Mouse (Mus musculus): ENCODE data around the gene Unc13d. TPM values are rescaled to one million over a fixed set of nuclear protein-coding genes. Genes with fewer than 3 reads are reported as not detected.

Gene Unc13d
- polyA plus RNA-seq, 1 experiment from 2014 or later = 0.78 TPM

- Histone ChIP-seq H3K27me3 (ENCODE audit: control insufficient read depth, insufficient read depth, low read depth, low read length) (no peaks in the 10 kb centered on the region), H3K9ac (ENCODE audit: low read depth, low read length) (no peak overlapping the region), H3K36me3 (ENCODE audit: control insufficient read depth, insufficient read depth, low read length) (peaks cover 11% of the 10 kb centered on the region), H3K4me3 (ENCODE audit: low read depth, low read length) (no peak overlapping the region), H3K4me2 (ENCODE audit: low read length) (no peak overlapping the region), H3K27ac (ENCODE audit: low read length) (no peak overlapping the region), H3K4me1 (ENCODE audit: control insufficient read depth, insufficient read depth, low read length) (no peaks in the 10 kb centered on the region), H3K9me3 (replicated peaks; ENCODE audit: control insufficient read depth, low read length, poor library complexity, severe bottlenecking) (no peaks in the 10 kb centered on the region)
- WGBS = 98% methylated on average over 6 of the region's 6 CpGs
- ATAC-seq = no peak
Measured at GRCm38 (mm10) chr11:116045173-116045572, 32.6 kb downstream of the Unc13d start.

GRCm38 (mm10) chr11:116043286-116043685 is 34.5 kb downstream of the Unc13d start:
- H3K4me3 ChIP-seq (ENCODE audit: low read depth, low read length) = no peak overlapping the region
- H3K9me3 ChIP-seq (replicated peaks; ENCODE audit: control insufficient read depth, low read length, poor library complexity, severe bottlenecking) = no peaks in the 10 kb centered on the region
- WGBS = 100% methylated on average over 1 of the region's 1 CpGs
- H3K4me1 ChIP-seq (ENCODE audit: control insufficient read depth, insufficient read depth, low read length) = no peaks in the 10 kb centered on the region
- H3K9ac ChIP-seq (ENCODE audit: low read depth, low read length) = no peak overlapping the region
- ATAC-seq = no peak
- H3K27ac ChIP-seq (ENCODE audit: low read length) = no peak overlapping the region
- H3K4me2 ChIP-seq (ENCODE audit: low read length) = no peak overlapping the region
- H3K36me3 ChIP-seq (ENCODE audit: control insufficient read depth, insufficient read depth, low read length) = no peaks in the 10 kb centered on the region
- no peaks in the 10 kb centered on the region for H3K27me3 ChIP-seq (ENCODE audit: control insufficient read depth, insufficient read depth, low read depth, low read length)

DNA sequence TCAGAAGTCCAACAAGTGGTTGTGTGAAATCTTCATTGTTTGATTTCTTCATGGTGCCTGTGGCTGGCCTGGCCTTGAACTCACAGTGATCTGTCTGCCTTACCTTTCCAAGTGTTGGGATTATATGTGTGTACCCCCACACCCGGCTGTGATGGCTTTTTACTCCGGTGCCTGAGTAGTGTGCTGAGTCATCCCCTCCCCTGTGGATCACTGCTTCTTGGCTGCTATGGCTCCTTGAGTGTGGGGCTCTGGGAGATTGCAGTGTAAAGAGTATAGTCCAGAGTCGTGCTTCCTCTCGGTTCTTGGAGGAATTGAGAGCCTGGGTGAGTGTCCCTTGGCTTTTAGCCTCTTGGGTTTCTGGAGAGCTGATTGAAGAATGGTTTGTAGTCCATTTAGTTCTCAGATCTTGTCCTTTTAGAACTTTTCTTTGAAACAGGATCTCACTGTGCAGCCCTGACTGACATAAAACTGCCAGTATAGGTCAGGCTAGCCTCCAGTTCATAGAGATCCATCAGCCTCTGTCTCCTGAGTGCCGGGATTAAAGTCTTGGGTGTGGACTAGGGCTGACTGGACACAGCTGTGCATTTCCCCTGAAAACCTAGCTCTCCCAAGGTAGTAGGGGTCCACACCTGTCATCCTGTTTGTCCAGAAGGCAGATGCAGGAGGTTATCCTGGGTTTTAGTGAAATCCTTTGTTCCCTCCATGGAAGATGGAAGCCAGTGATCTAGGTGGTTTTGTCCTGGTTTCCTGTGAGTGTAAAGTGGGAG is 35.2 kb downstream of the Unc13d start:
- H3K36me3 ChIP-seq (ENCODE audit: control insufficient read depth, insufficient read depth, low read length) = no peaks in the 10 kb centered on the region
- H3K27me3 ChIP-seq (ENCODE audit: control insufficient read depth, insufficient read depth, low read depth, low read length) = no peaks in the 10 kb centered on the region
- WGBS = 95% methylated on average over 5 of the region's 5 CpGs
- ATAC-seq = no peak
- no peak overlapping the region for H3K4me3 ChIP-seq (ENCODE audit: low read depth, low read length)
- H3K4me1 ChIP-seq (ENCODE audit: control insufficient read depth, insufficient read depth, low read length) = no peaks in the 10 kb centered on the region
- H3K27ac ChIP-seq (ENCODE audit: low read length) = no peak overlapping the region
- no peak overlapping the region for H3K9ac ChIP-seq (ENCODE audit: low read depth, low read length)
- H3K9me3 ChIP-seq (replicated peaks; ENCODE audit: control insufficient read depth, low read length, poor library complexity, severe bottlenecking) = no peaks in the 10 kb centered on the region
- H3K4me2 ChIP-seq (ENCODE audit: low read length) = no peak overlapping the region

DNA sequence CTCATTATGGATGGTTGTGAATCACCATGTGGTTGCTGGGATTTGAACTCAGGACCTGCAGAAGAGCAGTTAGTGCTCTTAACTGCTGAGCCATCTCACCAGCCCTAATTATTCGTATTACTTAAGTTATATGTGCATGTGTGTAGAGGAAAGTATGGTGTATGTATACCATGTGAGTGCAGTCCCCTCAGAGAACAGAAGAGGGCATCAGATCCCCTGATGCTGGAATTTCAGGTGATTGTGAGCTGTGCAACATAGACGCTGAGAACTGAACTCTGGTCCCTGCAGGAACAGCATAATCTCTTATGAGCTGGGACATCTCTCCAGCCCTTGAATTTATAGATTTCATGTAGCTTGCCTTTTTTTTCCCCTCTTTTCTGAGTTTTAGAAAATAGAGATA is 35.9 kb downstream of the Unc13d start:
- Histone ChIP-seq H3K27ac (ENCODE audit: low read length) (no peak overlapping the region), H3K27me3 (ENCODE audit: control insufficient read depth, insufficient read depth, low read depth, low read length) (no peaks in the 10 kb centered on the region), H3K36me3 (ENCODE audit: control insufficient read depth, insufficient read depth, low read length) (no peaks in the 10 kb centered on the region), H3K9ac (ENCODE audit: low read depth, low read length) (no peak overlapping the region), H3K4me3 (ENCODE audit: low read depth, low read length) (no peak overlapping the region), H3K4me1 (ENCODE audit: control insufficient read depth, insufficient read depth, low read length) (no peaks in the 10 kb centered on the region), H3K4me2 (ENCODE audit: low read length) (no peak overlapping the region), H3K9me3 (replicated peaks; ENCODE audit: control insufficient read depth, low read length, poor library complexity, severe bottlenecking) (no peaks in the 10 kb centered on the region)
- ATAC-seq = no peak
- whole genome bisulfite sequencing = 98% methylated on average over 2 of the region's 2 CpGs

DNA sequence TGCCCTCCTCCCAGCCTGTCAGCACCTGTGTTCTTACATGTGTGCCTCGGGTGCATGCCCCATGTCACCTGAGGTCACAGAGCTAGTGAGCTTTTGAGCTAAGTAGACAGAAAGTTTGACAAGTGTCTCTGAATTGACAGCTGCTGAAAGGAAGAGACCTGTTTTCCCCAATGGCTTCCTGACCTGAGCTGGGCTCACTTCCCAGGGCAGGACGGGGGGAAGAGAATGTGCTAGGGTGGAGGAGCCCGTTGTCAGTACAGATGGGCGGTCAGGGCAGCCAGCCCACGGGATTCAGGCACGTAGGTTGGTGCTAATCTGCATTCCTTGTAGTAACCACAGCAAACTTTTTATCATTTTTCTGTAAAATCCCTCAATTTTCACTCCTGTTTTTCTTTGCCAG is 37.2 kb downstream of the Unc13d start:
- 89% methylated on average over 6 of the region's 6 CpGs for WGBS
- no peak overlapping the region for H3K4me3 ChIP-seq (ENCODE audit: low read depth, low read length)
- no peaks in the 10 kb centered on the region for H3K9me3 ChIP-seq (replicated peaks; ENCODE audit: control insufficient read depth, low read length, poor library complexity, severe bottlenecking)
- H3K27me3 ChIP-seq (ENCODE audit: control insufficient read depth, insufficient read depth, low read depth, low read length) = no peaks in the 10 kb centered on the region
- H3K4me2 ChIP-seq (ENCODE audit: low read length) = no peak overlapping the region
- H3K27ac ChIP-seq (ENCODE audit: low read length) = no peak overlapping the region
- H3K9ac ChIP-seq (ENCODE audit: low read depth, low read length) = no peak overlapping the region
- H3K36me3 ChIP-seq (ENCODE audit: control insufficient read depth, insufficient read depth, low read length) = no peaks in the 10 kb centered on the region
- no peaks in the 10 kb centered on the region for H3K4me1 ChIP-seq (ENCODE audit: control insufficient read depth, insufficient read depth, low read length)
- ATAC-seq = no peak

DNA sequence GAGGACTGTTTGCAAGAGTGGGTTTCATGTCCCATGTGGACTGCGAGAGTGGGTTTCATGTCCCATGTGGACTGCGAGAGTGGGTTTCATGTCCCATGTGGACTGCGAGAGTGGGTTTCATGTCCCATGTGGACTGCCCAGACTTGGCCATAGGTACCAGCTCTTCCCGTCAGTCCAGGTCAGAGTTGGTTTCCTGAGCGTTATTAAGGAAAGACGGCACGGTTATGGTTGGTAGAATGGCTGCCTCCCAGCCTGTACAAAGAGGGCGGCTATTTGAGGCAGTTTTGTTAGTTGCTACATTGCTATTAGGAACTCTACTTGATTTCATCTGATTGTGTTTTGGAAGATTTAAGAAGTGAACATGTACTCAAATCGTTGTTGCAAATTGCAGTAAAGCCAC is 39.9 kb downstream of the Unc13d start:
- no peak for ATAC-seq
- Histone ChIP-seq H3K4me2 (ENCODE audit: low read length) (no peak overlapping the region), H3K9ac (ENCODE audit: low read depth, low read length) (no peak overlapping the region), H3K4me1 (ENCODE audit: control insufficient read depth, insufficient read depth, low read length) (no peaks in the 10 kb centered on the region), H3K27me3 (ENCODE audit: control insufficient read depth, insufficient read depth, low read depth, low read length) (no peaks in the 10 kb centered on the region), H3K9me3 (replicated peaks; ENCODE audit: control insufficient read depth, low read length, poor library complexity, severe bottlenecking) (no peaks in the 10 kb centered on the region), H3K36me3 (ENCODE audit: control insufficient read depth, insufficient read depth, low read length) (no peaks in the 10 kb centered on the region), H3K27ac (ENCODE audit: low read length) (no peak overlapping the region), H3K4me3 (ENCODE audit: low read depth, low read length) (no peak overlapping the region)
- WGBS = 87% methylated on average over 9 of the region's 9 CpGs

DNA sequence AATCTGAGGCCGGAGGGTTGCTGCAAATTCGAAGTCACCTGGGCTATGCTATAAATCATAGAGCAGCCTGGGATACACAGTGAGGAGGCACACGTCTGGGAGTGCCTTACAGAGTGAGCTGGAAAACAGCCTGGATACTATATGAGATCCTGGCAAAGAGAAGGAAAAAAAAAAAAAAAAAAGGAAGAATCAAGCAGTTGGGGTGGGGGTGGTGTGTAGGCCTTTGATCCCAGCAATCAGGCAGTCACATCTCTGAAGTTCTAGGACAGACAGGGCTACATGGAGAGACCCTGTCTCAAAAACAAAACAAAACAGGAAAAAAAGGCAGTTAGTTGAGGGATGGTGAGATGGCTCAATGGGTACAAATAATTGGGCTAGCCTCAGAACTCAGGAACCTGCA is 41.1 kb downstream of the Unc13d start:
- H3K36me3 ChIP-seq (ENCODE audit: control insufficient read depth, insufficient read depth, low read length) = no peaks in the 10 kb centered on the region
- WGBS = 99% methylated on average over 3 of the region's 3 CpGs
- no peak overlapping the region for H3K27ac ChIP-seq (ENCODE audit: low read length)
- H3K9me3 ChIP-seq (replicated peaks; ENCODE audit: control insufficient read depth, low read length, poor library complexity, severe bottlenecking) = no peaks in the 10 kb centered on the region
- H3K4me2 ChIP-seq (ENCODE audit: low read length) = no peak overlapping the region
- no peak overlapping the region for H3K4me3 ChIP-seq (ENCODE audit: low read depth, low read length)
- H3K9ac ChIP-seq (ENCODE audit: low read depth, low read length) = no peak overlapping the region
- H3K4me1 ChIP-seq (ENCODE audit: control insufficient read depth, insufficient read depth, low read length) = peaks cover 3% of the 10 kb centered on the region
- no peak for ATAC-seq
- H3K27me3 ChIP-seq (ENCODE audit: control insufficient read depth, insufficient read depth, low read depth, low read length) = no peaks in the 10 kb centered on the region

- ATAC-seq = no peak
- WGBS = 88% methylated on average over 6 of the region's 6 CpGs
- H3K4me3 ChIP-seq (ENCODE audit: low read depth, low read length) = no peak overlapping the region
- no peak overlapping the region for H3K27ac ChIP-seq (ENCODE audit: low read length)
- H3K9ac ChIP-seq (ENCODE audit: low read depth, low read length) = no peak overlapping the region
- no peak overlapping the region for H3K4me2 ChIP-seq (ENCODE audit: low read length)
- H3K27me3 ChIP-seq (ENCODE audit: control insufficient read depth, insufficient read depth, low read depth, low read length) = no peaks in the 10 kb centered on the region
- no peaks in the 10 kb centered on the region for H3K9me3 ChIP-seq (replicated peaks; ENCODE audit: control insufficient read depth, low read length, poor library complexity, severe bottlenecking)
- peaks cover 11% of the 10 kb centered on the region for H3K4me1 ChIP-seq (ENCODE audit: control insufficient read depth, insufficient read depth, low read length)
- H3K36me3 ChIP-seq (ENCODE audit: control insufficient read depth, insufficient read depth, low read length) = no peaks in the 10 kb centered on the region
Measured at GRCm38 (mm10) chr11:116034584-116034983, 43.2 kb downstream of the Unc13d start.

- H3K4me1 ChIP-seq (ENCODE audit: control insufficient read depth, insufficient read depth, low read length) = peaks cover 14% of the 10 kb centered on the region
- 25% methylated on average over 14 of the region's 14 CpGs for WGBS
- H3K9ac ChIP-seq (ENCODE audit: low read depth, low read length) = peak overlapping the region; percentile 76
- H3K27ac ChIP-seq (ENCODE audit: low read length) = peak overlapping the region; percentile 99
- H3K9me3 ChIP-seq (replicated peaks; ENCODE audit: control insufficient read depth, low read length, poor library complexity, severe bottlenecking) = no peaks in the 10 kb centered on the region
- no peaks in the 10 kb centered on the region for H3K27me3 ChIP-seq (ENCODE audit: control insufficient read depth, insufficient read depth, low read depth, low read length)
- peak; percentile 37 for ATAC-seq
- no peaks in the 10 kb centered on the region for H3K36me3 ChIP-seq (ENCODE audit: control insufficient read depth, insufficient read depth, low read length)
- H3K4me2 ChIP-seq (ENCODE audit: low read length) = peak overlapping the region; percentile 65
- peak overlapping the region; percentile 64 for H3K4me3 ChIP-seq (ENCODE audit: low read depth, low read length)
Measured at GRCm38 (mm10) chr11:116030898-116031845, 46.6 kb downstream of the Unc13d start.

All from midbrain, embryonic 16.5 days (tissue).